Mouse (Mus musculus): ENCODE measurements around the gene Ash1l. TPM values are rescaled to one million over a fixed set of nuclear protein-coding genes. Genes with fewer than 3 reads are reported as not detected.
"Not testable (repeated sequence)": the region's sequence is repeated elsewhere in the genome, so short reads cannot be mapped to it uniquely, and the experiment has no call there.

The Ash1l gene
- polyA plus RNA-seq, 1 experiment from 2014 or later: 5.5 TPM

- H3K36me3 ChIP-seq (ENCODE audit: control insufficient read depth, insufficient read depth): no peaks in the 10 kb centered on the region
- H3K4me1 ChIP-seq (ENCODE audit: control insufficient read depth, low read depth, low read length): peaks cover 36% of the 10 kb centered on the region
- peak; percentile 83 for ATAC-seq (ENCODE audit: low read depth)
- no peaks in the 10 kb centered on the region for H3K27me3 ChIP-seq (ENCODE audit: control insufficient read depth, insufficient read depth, low read depth, low read length)
- H3K27ac ChIP-seq (ENCODE audit: low read length): peak overlapping the region; percentile 99
- H3K4me3 ChIP-seq (ENCODE audit: low read depth, low read length): peak overlapping the region; percentile 90
- WGBS (ENCODE audit: insufficient replicate concordance): 0% methylated on average over 68 of the region's 92 CpGs
- H3K9me3 ChIP-seq (replicated peaks; ENCODE audit: control insufficient read depth, low read length): no peaks in the 10 kb centered on the region
- H3K9ac ChIP-seq (ENCODE audit: low read depth, low read length): peak overlapping the region; percentile 99
- peak overlapping the region; percentile 91 for H3K4me2 ChIP-seq (ENCODE audit: low read depth, low read length)
Measured at GRCm38 (mm10) chr3:88949786-88950575, 441 bp upstream of the Ash1l start.

GRCm38 (mm10) chr3:88951327-88951800 lies 942 bp downstream of the Ash1l start:
- H3K9me3 ChIP-seq (replicated peaks; ENCODE audit: control insufficient read depth, low read length): no peaks in the 10 kb centered on the region
- peak overlapping the region; percentile 99 for H3K9ac ChIP-seq (ENCODE audit: low read depth, low read length)
- no peaks in the 10 kb centered on the region for H3K27me3 ChIP-seq (ENCODE audit: control insufficient read depth, insufficient read depth, low read depth, low read length)
- peaks cover 39% of the 10 kb centered on the region for H3K4me1 ChIP-seq (ENCODE audit: control insufficient read depth, low read depth, low read length)
- peak overlapping the region; percentile 99 for H3K27ac ChIP-seq (ENCODE audit: low read length)
- WGBS (ENCODE audit: insufficient replicate concordance): under 1% methylated on average over 5 of the region's 5 CpGs
- peak overlapping the region; percentile 91 for H3K4me2 ChIP-seq (ENCODE audit: low read depth, low read length)
- H3K4me3 ChIP-seq (ENCODE audit: low read depth, low read length): peak overlapping the region; percentile 90
- ATAC-seq (ENCODE audit: low read depth): no peak
- H3K36me3 ChIP-seq (ENCODE audit: control insufficient read depth, insufficient read depth): no peaks in the 10 kb centered on the region

GRCm38 (mm10) chr3:88953246-88953645 lies 2.8 kb downstream of the Ash1l start:
- peaks cover 36% of the 10 kb centered on the region for H3K4me1 ChIP-seq (ENCODE audit: control insufficient read depth, low read depth, low read length)
- H3K9ac ChIP-seq (ENCODE audit: low read depth, low read length): no peak overlapping the region
- no peaks in the 10 kb centered on the region for H3K36me3 ChIP-seq (ENCODE audit: control insufficient read depth, insufficient read depth)
- ATAC-seq (ENCODE audit: low read depth): no peak
- 81% methylated on average over 4 of the region's 4 CpGs for WGBS (ENCODE audit: insufficient replicate concordance)
- no peak overlapping the region for H3K4me3 ChIP-seq (ENCODE audit: low read depth, low read length)
- H3K9me3 ChIP-seq (replicated peaks; ENCODE audit: control insufficient read depth, low read length): no peaks in the 10 kb centered on the region
- no peak overlapping the region for H3K27ac ChIP-seq (ENCODE audit: low read length)
- no peaks in the 10 kb centered on the region for H3K27me3 ChIP-seq (ENCODE audit: control insufficient read depth, insufficient read depth, low read depth, low read length)
- no peak overlapping the region for H3K4me2 ChIP-seq (ENCODE audit: low read depth, low read length)

- H3K27ac ChIP-seq (ENCODE audit: low read length): no peak overlapping the region
- H3K9ac ChIP-seq (ENCODE audit: low read depth, low read length): no peak overlapping the region
Measured at GRCm38 (mm10) chr3:88953736-88954135, 3.3 kb downstream of the Ash1l start.

GRCm38 (mm10) chr3:88963211-88963610 lies 12.8 kb downstream of the Ash1l start:
- not testable (repeated sequence) for H3K36me3 ChIP-seq (ENCODE audit: control insufficient read depth, insufficient read depth); H3K4me2 ChIP-seq (ENCODE audit: low read depth, low read length); H3K27me3 ChIP-seq (ENCODE audit: control insufficient read depth, insufficient read depth, low read depth, low read length); H3K9ac ChIP-seq (ENCODE audit: low read depth, low read length); H3K4me1 ChIP-seq (ENCODE audit: control insufficient read depth, low read depth, low read length); H3K4me3 ChIP-seq (ENCODE audit: low read depth, low read length); H3K27ac ChIP-seq (ENCODE audit: low read length); ATAC-seq (ENCODE audit: low read depth); H3K9me3 ChIP-seq (replicated peaks; ENCODE audit: control insufficient read depth, low read length)

More at GRCm38 (mm10) chr3:88953736-88954135, 3.3 kb downstream of the Ash1l start:
- Histone ChIP-seq H3K36me3 (ENCODE audit: control insufficient read depth, insufficient read depth) (no peaks in the 10 kb centered on the region), H3K4me2 (ENCODE audit: low read depth, low read length) (no peak overlapping the region), H3K27me3 (ENCODE audit: control insufficient read depth, insufficient read depth, low read depth, low read length) (no peaks in the 10 kb centered on the region), H3K9me3 (replicated peaks; ENCODE audit: control insufficient read depth, low read length) (no peaks in the 10 kb centered on the region), H3K4me3 (ENCODE audit: low read depth, low read length) (no peak overlapping the region), H3K4me1 (ENCODE audit: control insufficient read depth, low read depth, low read length) (peaks cover 32% of the 10 kb centered on the region)
- ATAC-seq (ENCODE audit: low read depth): no peak

GRCm38 (mm10) chr3:88975012-88975411 lies 24.6 kb downstream of the Ash1l start:
- Histone ChIP-seq H3K4me2 (ENCODE audit: low read depth, low read length) (no peak overlapping the region), H3K4me1 (ENCODE audit: control insufficient read depth, low read depth, low read length) (no peaks in the 10 kb centered on the region), H3K27me3 (ENCODE audit: control insufficient read depth, insufficient read depth, low read depth, low read length) (no peaks in the 10 kb centered on the region), H3K9me3 (replicated peaks; ENCODE audit: control insufficient read depth, low read length) (no peaks in the 10 kb centered on the region), H3K36me3 (ENCODE audit: control insufficient read depth, insufficient read depth) (no peaks in the 10 kb centered on the region), H3K4me3 (ENCODE audit: low read depth, low read length) (no peak overlapping the region), H3K27ac (ENCODE audit: low read length) (no peak overlapping the region), H3K9ac (ENCODE audit: low read depth, low read length) (no peak overlapping the region)
- WGBS (ENCODE audit: insufficient replicate concordance): 79% methylated on average over 2 of the region's 2 CpGs
- ATAC-seq (ENCODE audit: low read depth): no peak

- Histone ChIP-seq H3K4me2 (ENCODE audit: low read depth, low read length) (no peak overlapping the region), H3K9ac (ENCODE audit: low read depth, low read length) (no peak overlapping the region), H3K27me3 (ENCODE audit: control insufficient read depth, insufficient read depth, low read depth, low read length) (no peaks in the 10 kb centered on the region), H3K36me3 (ENCODE audit: control insufficient read depth, insufficient read depth) (peaks cover 33% of the 10 kb centered on the region), H3K9me3 (replicated peaks; ENCODE audit: control insufficient read depth, low read length) (no peaks in the 10 kb centered on the region), H3K27ac (ENCODE audit: low read length) (no peak overlapping the region), H3K4me1 (ENCODE audit: control insufficient read depth, low read depth, low read length) (no peaks in the 10 kb centered on the region), H3K4me3 (ENCODE audit: low read depth, low read length) (no peak overlapping the region)
- ATAC-seq (ENCODE audit: low read depth): no peak
- 88% methylated on average over 8 of the region's 8 CpGs for WGBS (ENCODE audit: insufficient replicate concordance)
Measured at GRCm38 (mm10) chr3:88981206-88982010, 31.0 kb downstream of the Ash1l start.

- H3K9ac ChIP-seq (ENCODE audit: low read depth, low read length): no peak overlapping the region
- no peak overlapping the region for H3K27ac ChIP-seq (ENCODE audit: low read length)
- no peaks in the 10 kb centered on the region for H3K27me3 ChIP-seq (ENCODE audit: control insufficient read depth, insufficient read depth, low read depth, low read length)
- no peak for ATAC-seq (ENCODE audit: low read depth)
- 80% methylated on average over 4 of the region's 4 CpGs for WGBS (ENCODE audit: insufficient replicate concordance)
- H3K4me3 ChIP-seq (ENCODE audit: low read depth, low read length): no peak overlapping the region
- H3K4me2 ChIP-seq (ENCODE audit: low read depth, low read length): no peak overlapping the region
- no peaks in the 10 kb centered on the region for H3K4me1 ChIP-seq (ENCODE audit: control insufficient read depth, low read depth, low read length)
- peaks cover 33% of the 10 kb centered on the region for H3K36me3 ChIP-seq (ENCODE audit: control insufficient read depth, insufficient read depth)
- H3K9me3 ChIP-seq (replicated peaks; ENCODE audit: control insufficient read depth, low read length): no peaks in the 10 kb centered on the region
Measured at GRCm38 (mm10) chr3:88983921-88984381, 33.5 kb downstream of the Ash1l start.

GRCm38 (mm10) chr3:88992793-88993192 lies 42.4 kb downstream of the Ash1l start:
- 79% methylated on average over 2 of the region's 2 CpGs for WGBS (ENCODE audit: insufficient replicate concordance)
- no peak overlapping the region for H3K4me3 ChIP-seq (ENCODE audit: low read depth, low read length)
- ATAC-seq (ENCODE audit: low read depth): no peak
- no peaks in the 10 kb centered on the region for H3K9me3 ChIP-seq (replicated peaks; ENCODE audit: control insufficient read depth, low read length)
- no peaks in the 10 kb centered on the region for H3K4me1 ChIP-seq (ENCODE audit: control insufficient read depth, low read depth, low read length)
- no peaks in the 10 kb centered on the region; the same call in 1 of the 2 replicates for H3K36me3 ChIP-seq (ENCODE audit: control insufficient read depth, insufficient read depth)
- H3K27ac ChIP-seq (ENCODE audit: low read length): no peak overlapping the region
- H3K4me2 ChIP-seq (ENCODE audit: low read depth, low read length): no peak overlapping the region
- no peak overlapping the region for H3K9ac ChIP-seq (ENCODE audit: low read depth, low read length)
- H3K27me3 ChIP-seq (ENCODE audit: control insufficient read depth, insufficient read depth, low read depth, low read length): no peaks in the 10 kb centered on the region
